Mouse (Mus musculus): ENCODE measurements at regions not wholly inside any gene's neighbourhood (a gene's known extent, or its start where the extent isn't known, plus 50 kb on each side); places are given as distances from the start of the nearest gene placed in this dataset.
A peak's percentile ranks its signal among the peaks of the same experiment; 100 is the strongest.

DNA sequence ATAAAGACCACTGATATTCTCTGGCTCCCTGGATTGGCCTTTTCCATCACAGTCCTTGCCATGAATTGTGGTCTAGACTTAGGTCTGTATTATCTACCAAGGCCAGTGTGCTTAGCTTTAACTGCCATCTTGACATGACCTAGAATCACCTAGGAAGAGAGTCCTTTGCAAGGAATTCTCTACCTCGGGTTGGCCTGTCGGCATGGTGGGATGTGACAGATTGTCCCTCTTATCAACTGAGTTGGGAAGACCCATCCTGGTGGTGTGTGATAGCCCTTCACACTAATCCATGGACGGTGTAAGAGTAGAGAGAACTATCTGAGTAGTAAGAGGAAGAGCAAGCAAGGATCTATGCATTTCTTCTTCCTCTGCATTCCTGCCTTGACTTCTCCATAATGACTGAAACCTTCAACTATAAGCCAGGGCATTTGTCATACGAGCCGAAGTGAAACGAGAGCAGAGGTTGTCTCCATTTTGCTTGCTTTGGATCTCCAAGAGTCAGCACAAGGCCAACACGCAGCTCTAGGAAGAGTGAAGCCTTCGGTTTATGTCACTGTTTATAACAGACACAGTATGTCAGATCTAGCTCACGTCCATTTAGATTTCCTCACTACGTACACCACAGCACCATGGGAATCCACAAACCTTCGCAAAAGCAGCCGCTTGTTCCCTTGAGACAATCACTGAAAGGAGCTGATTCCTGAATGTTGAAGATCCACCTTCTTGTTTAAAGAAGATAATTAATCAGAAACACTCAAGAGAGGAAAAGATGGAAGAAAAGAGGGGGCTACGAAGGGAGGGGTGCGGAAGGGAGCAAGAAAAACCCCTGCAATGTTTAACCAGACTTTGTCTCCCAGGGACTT, 190.9 kb upstream of the Rgma start:
- Histone ChIP-seq H3K4me3 (ENCODE audit: insufficient read depth, low read depth, low read length) (no peak overlapping the region), H3K27ac (ENCODE audit: insufficient read depth, low read depth, low read length) (no peak overlapping the region; the same call in 1 of the 2 replicates), H3K4me1 (ENCODE audit: control insufficient read depth, insufficient read depth, low read length) (peaks cover 3% of the 10 kb centered on the region; the same call in 1 of the 2 replicates)
- TF ChIP-seq CTCF (IDR thresholded peaks at IDR 0.05; ENCODE audit: insufficient read depth, low read depth, low read length): no peak
- TF ChIP-seq POLR2A (IDR thresholded peaks at IDR 0.05; ENCODE audit: insufficient read depth, low read depth, low read length): no peak
- WGBS: 86% methylated on average over 14 of the region's 14 CpGs

DNA sequence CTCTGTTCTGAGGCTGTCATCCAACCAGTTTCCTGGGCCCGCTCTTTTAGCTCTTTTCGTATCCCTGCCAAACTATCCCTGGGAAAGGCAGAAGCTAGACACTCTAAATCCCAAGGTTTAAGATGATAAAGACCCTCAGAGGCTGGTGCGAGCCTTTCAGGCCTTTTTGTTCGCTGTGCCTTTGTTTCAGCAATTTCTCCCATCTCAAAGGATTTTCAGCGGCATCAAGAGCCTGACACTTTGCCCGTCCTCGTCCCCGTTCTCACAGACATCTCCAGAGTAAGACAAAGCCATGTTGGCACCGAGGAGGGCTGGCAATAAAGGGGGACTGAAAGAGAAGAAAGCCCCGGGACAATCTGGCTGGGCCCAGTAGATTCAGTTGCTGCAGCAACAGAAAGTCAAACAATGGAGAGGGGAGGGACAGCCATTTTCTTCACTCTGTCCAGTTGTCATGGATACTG, 190.2 kb upstream of the Rgma start:
- no peak for TF ChIP-seq POLR2A (IDR thresholded peaks at IDR 0.05; ENCODE audit: insufficient read depth, low read depth, low read length)
- Histone ChIP-seq H3K4me1 (ENCODE audit: control insufficient read depth, insufficient read depth, low read length) (peaks cover 3% of the 10 kb centered on the region; the same call in 1 of the 2 replicates), H3K27ac (ENCODE audit: insufficient read depth, low read depth, low read length) (no peak overlapping the region), H3K4me3 (ENCODE audit: insufficient read depth, low read depth, low read length) (no peak overlapping the region)
- WGBS: 64% methylated on average over 10 of the region's 10 CpGs

DNA sequence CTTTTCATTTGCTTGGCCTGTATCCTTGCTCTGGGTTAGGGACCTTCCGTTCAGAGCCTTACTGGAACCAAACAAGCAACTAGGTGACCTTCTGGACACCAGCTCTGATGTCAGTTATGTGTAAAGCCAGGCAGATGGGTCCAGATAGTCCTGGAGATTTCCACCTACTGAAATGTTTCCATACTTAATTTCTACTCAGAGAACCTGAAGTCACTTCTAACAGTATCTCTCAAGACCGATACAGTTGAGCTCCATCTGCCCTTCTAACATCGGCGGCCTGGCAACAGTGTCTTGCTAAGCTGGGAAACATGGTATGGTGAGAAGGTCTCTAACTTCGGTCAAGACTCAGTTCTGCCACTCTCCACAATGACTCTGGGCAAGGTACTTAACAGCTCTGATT, 189.7 kb upstream of the Rgma start:
- Histone ChIP-seq H3K27ac (ENCODE audit: insufficient read depth, low read depth, low read length) (no peak overlapping the region), H3K4me3 (ENCODE audit: insufficient read depth, low read depth, low read length) (no peak overlapping the region), H3K4me1 (ENCODE audit: control insufficient read depth, insufficient read depth, low read length) (peaks cover 3% of the 10 kb centered on the region; the same call in 1 of the 2 replicates)
- WGBS: 84% methylated on average over 5 of the region's 5 CpGs
- no peak for TF ChIP-seq CTCF (IDR thresholded peaks at IDR 0.05; ENCODE audit: insufficient read depth, low read depth, low read length)
- no peak for TF ChIP-seq POLR2A (IDR thresholded peaks at IDR 0.05; ENCODE audit: insufficient read depth, low read depth, low read length)

DNA sequence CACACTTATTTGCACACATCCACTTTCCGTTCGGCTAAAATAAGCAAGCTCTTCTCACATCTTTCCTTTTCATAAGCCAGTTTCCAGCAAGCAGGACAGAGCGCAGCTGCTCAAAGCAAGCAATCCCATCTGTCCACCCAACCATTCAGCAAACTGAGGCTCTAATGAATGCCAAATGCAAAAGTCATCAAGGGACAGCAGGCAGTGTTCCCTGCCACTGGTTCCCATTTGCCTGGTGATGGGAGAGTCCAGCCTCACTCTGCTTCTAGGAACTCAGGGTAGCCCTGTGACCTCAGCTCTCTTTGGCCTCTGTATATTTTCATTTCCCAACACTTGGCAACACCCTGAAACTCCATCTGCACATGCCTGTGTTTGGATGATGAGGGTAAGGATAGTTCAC, 188.8 kb upstream of the Rgma start:
- no peak overlapping the region for H3K4me3 ChIP-seq (ENCODE audit: insufficient read depth, low read depth, low read length)
- no peak overlapping the region for H3K27ac ChIP-seq (ENCODE audit: insufficient read depth, low read depth, low read length)
- WGBS: 80% methylated on average over 3 of the region's 3 CpGs
- TF ChIP-seq POLR2A (IDR thresholded peaks at IDR 0.05; ENCODE audit: insufficient read depth, low read depth, low read length) (no peak), CTCF (IDR thresholded peaks at IDR 0.05; ENCODE audit: insufficient read depth, low read depth, low read length) (no peak)
- peaks cover 3% of the 10 kb centered on the region; the same call in 1 of the 2 replicates for H3K4me1 ChIP-seq (ENCODE audit: control insufficient read depth, insufficient read depth, low read length)

DNA sequence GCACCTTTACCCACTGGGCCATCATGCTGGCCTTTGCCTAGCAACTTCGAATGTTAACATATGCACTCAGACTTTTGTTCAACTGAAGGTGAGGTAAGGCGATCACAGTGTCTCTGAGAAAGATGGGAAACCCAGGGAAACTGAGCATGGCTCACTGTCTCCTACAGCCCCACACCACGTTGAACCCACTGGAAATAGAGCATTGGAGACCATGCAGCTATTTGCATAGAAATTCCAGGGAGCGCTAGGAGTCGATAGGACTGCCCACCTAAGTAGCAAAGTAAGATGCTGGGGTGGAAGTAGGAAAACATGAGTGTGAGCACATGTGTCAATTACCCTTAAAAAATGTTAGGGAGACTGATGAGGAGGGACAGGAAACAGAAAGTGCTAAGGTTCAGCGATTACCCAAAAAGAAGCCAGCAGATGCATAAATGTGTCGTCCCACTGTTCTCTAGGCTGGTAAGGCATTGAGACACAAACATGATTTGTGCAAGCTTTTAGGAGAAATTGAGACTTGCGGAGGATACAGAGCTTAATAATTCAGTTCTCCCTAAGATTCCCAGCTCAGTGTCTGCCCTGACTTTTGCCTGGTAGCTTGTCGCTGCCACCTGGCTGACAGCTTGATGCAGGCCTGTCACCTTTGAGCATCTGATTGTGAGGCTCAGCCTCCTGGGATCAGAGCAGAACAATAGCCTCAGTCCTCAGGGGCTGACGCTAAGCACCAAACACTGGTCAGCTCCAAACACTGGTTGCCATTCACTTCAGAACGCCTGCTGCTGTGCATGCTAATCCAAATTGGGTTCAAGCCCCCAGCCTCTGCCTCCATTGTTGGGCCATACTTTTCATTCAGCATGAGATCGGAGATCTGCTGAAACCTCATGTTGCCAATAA, 183.7 kb upstream of the Rgma start:
- Histone ChIP-seq H3K27ac (ENCODE audit: insufficient read depth, low read depth, low read length) (no peak overlapping the region; the same call in 1 of the 2 replicates), H3K4me3 (ENCODE audit: insufficient read depth, low read depth, low read length) (no peak overlapping the region), H3K4me1 (ENCODE audit: control insufficient read depth, insufficient read depth, low read length) (no peaks in the 10 kb centered on the region)
- 63% methylated on average over 12 of the region's 12 CpGs for WGBS
- TF ChIP-seq POLR2A (IDR thresholded peaks at IDR 0.05; ENCODE audit: insufficient read depth, low read depth, low read length): no peak
- TF ChIP-seq CTCF (IDR thresholded peaks at IDR 0.05; ENCODE audit: insufficient read depth, low read depth, low read length): no peak

DNA sequence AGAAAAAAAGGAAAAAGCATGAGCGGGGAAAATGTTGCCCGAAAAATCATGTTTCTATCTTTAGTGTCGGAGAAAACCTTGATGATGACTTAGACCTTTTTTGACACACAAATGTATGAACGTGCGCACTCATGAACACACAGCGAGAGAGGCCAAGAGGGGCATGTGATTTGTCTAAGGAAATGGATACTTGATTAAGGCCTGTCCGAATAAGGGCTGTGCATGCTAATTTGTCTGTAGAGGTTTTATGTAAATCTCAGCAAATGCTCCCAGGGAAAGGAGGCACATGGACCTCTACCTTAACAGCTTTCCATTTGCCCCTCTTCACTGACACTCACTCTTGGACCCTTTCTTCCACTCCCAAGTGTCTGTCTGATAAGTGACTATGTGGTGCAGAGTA, 182.5 kb upstream of the Rgma start:
- Histone ChIP-seq H3K27ac (ENCODE audit: insufficient read depth, low read depth, low read length) (no peak overlapping the region), H3K4me3 (ENCODE audit: insufficient read depth, low read depth, low read length) (no peak overlapping the region), H3K4me1 (ENCODE audit: control insufficient read depth, insufficient read depth, low read length) (peaks cover 3% of the 10 kb centered on the region; the same call in 1 of the 2 replicates)
- WGBS: 89% methylated on average over 7 of the region's 7 CpGs
- TF ChIP-seq CTCF (IDR thresholded peaks at IDR 0.05; ENCODE audit: insufficient read depth, low read depth, low read length): no peak
- TF ChIP-seq POLR2A (IDR thresholded peaks at IDR 0.05; ENCODE audit: insufficient read depth, low read depth, low read length): no peak

DNA sequence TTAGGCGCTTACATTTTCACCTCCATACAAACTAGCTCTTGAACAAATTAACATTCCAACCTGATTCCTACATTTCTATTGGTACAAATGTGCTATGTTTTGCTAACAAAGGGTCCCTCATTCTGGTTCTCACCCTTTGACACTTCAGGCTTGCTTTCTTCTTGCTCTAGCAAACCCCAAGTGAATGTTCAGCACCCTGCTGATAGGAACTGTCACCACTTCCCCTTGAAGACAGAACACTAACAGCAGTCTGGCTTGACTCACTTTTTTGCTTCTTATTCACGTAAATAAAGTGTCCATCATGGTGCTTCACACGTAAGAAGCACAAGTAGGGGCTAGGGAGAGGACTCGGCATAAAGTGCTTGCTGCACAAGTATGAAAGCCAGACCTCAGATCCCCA, 180.0 kb upstream of the Rgma start:
- Histone ChIP-seq H3K27ac (ENCODE audit: insufficient read depth, low read depth, low read length) (no peak overlapping the region), H3K4me1 (ENCODE audit: control insufficient read depth, insufficient read depth, low read length) (peaks cover 3% of the 10 kb centered on the region; the same call in 1 of the 2 replicates), H3K4me3 (ENCODE audit: insufficient read depth, low read depth, low read length) (no peak overlapping the region)
- 77% methylated on average over 4 of the region's 4 CpGs for WGBS
- TF ChIP-seq POLR2A (IDR thresholded peaks at IDR 0.05; ENCODE audit: insufficient read depth, low read depth, low read length) (no peak), CTCF (IDR thresholded peaks at IDR 0.05; ENCODE audit: insufficient read depth, low read depth, low read length) (no peak)

DNA sequence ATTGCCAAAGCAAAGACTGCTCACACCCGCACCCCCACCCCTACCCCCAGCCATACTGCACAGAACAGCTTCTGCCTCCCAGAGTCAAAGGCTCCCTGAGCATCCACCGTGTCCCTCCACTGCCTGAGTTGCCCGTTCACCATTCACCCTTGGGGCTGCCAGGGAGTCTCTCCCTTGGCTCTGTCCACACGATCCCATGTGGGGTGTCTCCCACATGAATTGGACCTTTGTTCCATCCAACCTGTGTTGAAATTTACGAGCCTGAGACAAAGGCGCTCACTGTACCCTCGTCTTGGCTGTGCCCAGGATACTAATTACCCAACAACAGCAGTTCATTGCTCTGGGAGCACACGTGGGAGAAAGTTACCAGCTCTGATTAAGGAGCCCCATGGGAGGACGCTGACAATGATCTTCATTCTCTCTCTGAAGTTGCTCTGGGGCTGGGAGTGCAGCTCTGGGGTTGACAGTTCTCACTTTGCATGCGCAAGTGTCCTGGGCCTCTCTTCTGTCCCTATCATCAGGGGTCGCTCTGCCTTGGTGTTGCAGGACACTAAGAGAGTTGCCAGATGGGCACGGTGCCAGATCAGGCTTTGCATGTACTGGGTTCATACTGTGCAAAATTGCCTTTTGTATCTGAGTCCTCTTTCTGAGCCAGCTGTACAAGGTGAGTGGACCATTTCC, 178.3 kb upstream of the Rgma start:
- TF ChIP-seq POLR2A (IDR thresholded peaks at IDR 0.05; ENCODE audit: insufficient read depth, low read depth, low read length) (no peak), CTCF (IDR thresholded peaks at IDR 0.05; ENCODE audit: insufficient read depth, low read depth, low read length) (no peak)
- peaks cover 3% of the 10 kb centered on the region; the same call in 1 of the 2 replicates for H3K4me1 ChIP-seq (ENCODE audit: control insufficient read depth, insufficient read depth, low read length)
- H3K4me3 ChIP-seq (ENCODE audit: insufficient read depth, low read depth, low read length): no peak overlapping the region
- H3K27ac ChIP-seq (ENCODE audit: insufficient read depth, low read depth, low read length): peak overlapping the region; percentile 64
- WGBS: 47% methylated on average over 12 of the region's 12 CpGs
